Mouse (Mus musculus) midbrain, embryonic 11.5 days (tissue): ENCODE data around the gene Pex19. TPM values are rescaled to one million over a fixed set of nuclear protein-coding genes. Genes with fewer than 3 reads are reported as not detected.
A peak's percentile ranks its signal among the peaks of the same experiment; 100 is the strongest.

Source experiments
- ATAC-seq: fragments of 200-750 bp; cut with Nextera tagmentation; 2 replicates; pipeline ENCODE4 v1.8.0; 2017; ENCODE audit warnings: moderate TSS enrichment, moderate library complexity; ENCODE audit not compliant: low FRiP score
- DNase-seq: peaks from one replicate; pipeline ENCODE4 v3.0.0; 2015; ENCODE audit warnings: low spot score; ENCODE audit errors: missing footprints
- H3K27ac ChIP-seq: fragments of 300-500 bp; sonication (generic); 2 replicates; pipeline ENCODE4 v1.5.1; 2014; ENCODE audit warnings: low read depth, low read length
- H3K27me3 ChIP-seq: fragments of 300-500 bp; sonication (generic); 2 replicates; pipeline ENCODE4 v1.6.1; 2014; ENCODE audit warnings: mild to moderate bottlenecking, low read length, moderate library complexity, mixed read lengths; ENCODE audit not compliant: control insufficient read depth, insufficient read depth
- H3K36me3 ChIP-seq: fragments of 300-500 bp; sonication (generic); 2 replicates; pipeline ENCODE4 v1.6.1; 2014; ENCODE audit warnings: mild to moderate bottlenecking, low read length, moderate library complexity, mixed read lengths; ENCODE audit not compliant: control insufficient read depth, insufficient read depth
- H3K4me1 ChIP-seq: fragments of 300-500 bp; sonication (generic); 2 replicates; pipeline ENCODE4 v1.6.1; 2014; ENCODE audit warnings: low read length; ENCODE audit not compliant: control insufficient read depth, insufficient read depth
- H3K4me2 ChIP-seq: fragments of 300-500 bp; sonication (generic); 2 replicates; pipeline ENCODE4 v1.6.1; 2014; ENCODE audit warnings: mild to moderate bottlenecking, moderate library complexity
- H3K4me3 ChIP-seq: fragments of 300-500 bp; sonication (generic); 2 replicates; pipeline ENCODE4 v1.5.1; 2014; ENCODE audit warnings: low read depth, low read length
- H3K9ac ChIP-seq: fragments of 300-500 bp; sonication (generic); 2 replicates; pipeline ENCODE4 v1.6.1; 2014; ENCODE audit warnings: low read length
- H3K9me3 ChIP-seq: fragments of 300-500 bp; sonication (generic); 2 replicates; pipeline ENCODE4 v1.6.1; 2016; ENCODE audit warnings: low read length; ENCODE audit not compliant: control insufficient read depth
- WGBS: fragments of 180-500 bp; shearing (Covaris S2); extraction: QIAGEN DNeasy Blood & Tissue Kit; methylation state at CpG from one replicate; pipeline ENCODE4 v1.1.7; 2014; 5-methylcytosine and 5-hydroxymethylcytosine counted together
- polyA plus RNA-seq: library from polyadenylated mRNA; unstranded; fragments of >200 nt; fragmentation: Nextera tagmentation; extraction: Ambion mirVana; gene quantifications from 2 replicates; pipeline ENCODE4 v1.2.1, GENCODE M21; 2014

Pex19 gene
- polyA plus RNA-seq, 1 experiment from 2014 or later: 153 TPM

DNA sequence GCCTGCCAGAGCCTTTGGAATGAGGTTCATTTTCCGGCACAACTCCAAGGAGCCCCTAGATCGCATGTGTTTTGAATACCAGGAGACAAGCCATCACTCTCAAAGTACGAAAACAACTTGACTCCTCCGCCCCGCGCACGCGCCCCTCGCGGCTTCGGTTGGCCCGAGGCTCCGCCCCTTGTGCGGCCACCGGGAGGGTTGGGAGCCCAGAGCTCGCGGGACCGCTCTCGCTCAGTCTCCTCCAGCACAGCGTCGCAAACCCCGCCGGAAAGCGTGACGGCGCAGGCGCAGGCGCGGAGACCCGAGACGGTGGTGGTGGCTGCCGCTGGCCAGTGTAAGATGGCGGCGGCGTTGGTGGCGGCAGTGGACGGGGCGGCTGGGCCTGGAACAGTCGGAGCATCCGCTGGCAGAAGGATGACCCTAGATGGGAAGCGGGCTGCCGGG is 21.3 kb downstream of the Pex19 start, which contains the start of gene Dcaf8:
Gene Dcaf8, plus strand, starts transcription at position 250 of the 444 bp plus-strand sequence.
- Histone ChIP-seq H3K9me3 (no peaks in the 10 kb centered on the region), H3K9ac (peak within 1 kb of the TSS; percentile 97), H3K4me2 (peak within 1 kb of the TSS; percentile 52), H3K27me3 (no peaks in the 10 kb centered on the region), H3K4me3 (peak within 1 kb of the TSS; percentile 80), H3K36me3 (peaks cover 2% of the 10 kb centered on the region; the same call in 1 of the 2 replicates), H3K27ac (peak within 1 kb of the TSS; percentile 84), H3K4me1 (peaks cover 6% of the 10 kb centered on the region)
- DNase-seq (peak; percentile 99), ATAC-seq (peak; percentile 99)
- WGBS: under 1% methylated on average over 42 of the region's 42 CpGs

DNA sequence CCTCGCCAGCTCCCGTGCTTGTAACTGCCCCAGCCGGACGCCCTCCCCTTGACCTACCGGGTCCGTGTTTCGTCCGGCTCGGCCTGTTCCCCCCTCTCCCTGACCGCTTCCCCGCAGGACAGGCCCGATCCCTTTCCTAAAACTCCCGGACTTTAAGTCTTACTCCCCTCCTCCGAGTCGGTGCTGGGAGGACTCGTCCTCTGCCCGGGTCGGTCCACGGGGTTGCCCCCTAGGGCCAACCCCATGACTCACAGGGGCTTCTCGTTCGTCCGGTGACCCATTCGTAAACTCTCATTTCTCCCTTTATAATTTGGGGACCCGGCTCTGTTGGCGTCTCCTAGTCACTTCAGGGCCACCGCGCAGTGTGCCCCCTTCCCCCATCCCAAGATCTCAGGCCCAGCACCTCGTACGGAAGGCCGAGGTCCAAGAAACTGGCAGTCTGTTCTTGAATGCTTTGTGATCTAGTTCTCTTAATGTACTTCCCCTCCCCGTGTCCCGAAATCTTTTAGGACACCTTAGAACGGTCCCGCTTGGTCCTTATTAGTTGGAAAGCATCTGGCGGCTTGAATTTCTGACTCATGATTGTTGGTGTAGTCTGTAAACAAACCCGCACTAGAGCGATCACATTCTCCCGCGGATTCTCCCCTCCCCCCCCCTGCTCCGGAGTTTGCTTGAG is 21.9 kb downstream of the Pex19 start:
- Histone ChIP-seq H3K9me3 (no peaks in the 10 kb centered on the region), H3K27ac (peak overlapping the region; percentile 84), H3K4me3 (peak overlapping the region; percentile 80), H3K9ac (peak overlapping the region; percentile 97), H3K27me3 (no peaks in the 10 kb centered on the region), H3K4me1 (peaks cover 6% of the 10 kb centered on the region), H3K36me3 (peaks cover 6% of the 10 kb centered on the region), H3K4me2 (peak overlapping the region; percentile 52)
- DNase-seq: peak; percentile 96
- under 1% methylated on average over 40 of the region's 40 CpGs for WGBS
- peak; percentile 70 for ATAC-seq

DNA sequence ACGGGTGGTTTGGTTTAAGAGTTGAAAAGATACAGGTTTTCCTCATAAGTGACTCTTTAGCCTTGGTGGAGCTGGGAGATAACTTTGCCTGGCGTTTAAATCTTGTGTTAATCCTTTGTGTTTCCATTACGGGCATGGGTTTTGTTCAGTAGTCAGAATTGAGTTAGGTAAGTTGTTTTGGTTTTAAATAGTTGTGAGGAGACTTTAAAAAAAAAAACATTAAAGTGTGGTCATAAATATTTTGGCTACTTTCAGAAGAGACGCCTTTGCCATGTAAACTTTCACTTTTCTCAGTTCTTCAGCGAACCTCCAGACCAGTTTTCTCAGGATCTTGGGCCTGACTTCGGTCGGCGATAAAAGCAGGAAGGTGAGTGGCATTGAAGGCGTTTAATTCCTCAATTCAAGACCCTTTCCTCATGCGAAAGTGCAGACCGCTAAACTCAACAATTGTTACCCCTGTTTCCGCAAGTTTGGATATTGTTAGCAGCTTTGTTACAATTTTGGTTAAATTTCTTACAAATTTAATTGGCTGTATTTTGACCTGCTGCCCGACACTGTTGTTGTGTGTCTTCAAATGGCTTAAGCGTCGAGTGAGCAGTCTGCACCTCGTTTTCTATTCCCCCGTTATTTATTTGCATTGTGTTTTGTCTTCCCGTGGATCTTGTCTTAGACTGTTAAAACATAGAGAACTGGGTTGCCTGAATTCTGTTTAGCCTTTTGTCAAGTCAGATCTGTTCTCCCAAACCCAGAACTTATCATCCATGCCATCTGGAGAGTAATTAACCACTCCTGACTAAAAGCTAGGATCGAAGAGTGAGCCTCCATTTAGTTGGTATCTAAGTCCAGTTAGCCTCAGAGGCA is 22.6 kb downstream of the Pex19 start:
- peak overlapping the region; percentile 84; the same call in 1 of the 2 replicates for H3K27ac ChIP-seq
- ATAC-seq (no peak), DNase-seq (peak; percentile 88)
- H3K4me3 ChIP-seq: peak overlapping the region; percentile 80
- WGBS: 21% methylated on average over 19 of the region's 19 CpGs
- H3K27me3 ChIP-seq: no peaks in the 10 kb centered on the region
- peak overlapping the region; percentile 97 for H3K9ac ChIP-seq
- peak overlapping the region; percentile 52 for H3K4me2 ChIP-seq
- no peaks in the 10 kb centered on the region for H3K9me3 ChIP-seq
- peaks cover 6% of the 10 kb centered on the region for H3K4me1 ChIP-seq
- peaks cover 10% of the 10 kb centered on the region for H3K36me3 ChIP-seq

DNA sequence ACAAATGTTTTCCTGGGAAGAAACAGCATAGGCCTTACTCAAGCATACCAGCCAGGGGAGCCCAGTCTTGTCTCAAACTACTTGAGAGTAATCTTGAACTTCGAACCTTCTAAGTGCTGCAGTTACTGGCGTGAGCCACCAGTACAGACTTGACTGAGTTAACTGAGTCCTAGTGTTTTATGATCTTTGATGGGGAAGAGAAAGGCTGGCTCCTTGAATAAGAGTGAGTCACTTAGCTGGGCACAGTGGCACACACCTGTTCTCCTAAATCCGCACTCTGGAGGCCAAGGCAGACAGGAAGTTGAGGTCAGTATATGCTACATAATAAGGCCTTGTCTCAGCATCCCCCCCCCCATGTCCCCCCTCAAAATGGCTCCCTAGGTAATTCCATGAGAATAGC is 28.0 kb downstream of the Pex19 start:
- ATAC-seq: no peak
- no peaks in the 10 kb centered on the region for H3K27me3 ChIP-seq
- DNase-seq: no peak
- no peak overlapping the region for H3K27ac ChIP-seq
- H3K4me3 ChIP-seq: no peak overlapping the region
- peaks cover 10% of the 10 kb centered on the region for H3K36me3 ChIP-seq
- 99% methylated on average over 3 of the region's 3 CpGs for WGBS
- H3K9ac ChIP-seq: no peak overlapping the region
- H3K9me3 ChIP-seq: no peaks in the 10 kb centered on the region
- H3K4me1 ChIP-seq: peaks cover under 1% of the 10 kb centered on the region
- no peak overlapping the region for H3K4me2 ChIP-seq

DNA sequence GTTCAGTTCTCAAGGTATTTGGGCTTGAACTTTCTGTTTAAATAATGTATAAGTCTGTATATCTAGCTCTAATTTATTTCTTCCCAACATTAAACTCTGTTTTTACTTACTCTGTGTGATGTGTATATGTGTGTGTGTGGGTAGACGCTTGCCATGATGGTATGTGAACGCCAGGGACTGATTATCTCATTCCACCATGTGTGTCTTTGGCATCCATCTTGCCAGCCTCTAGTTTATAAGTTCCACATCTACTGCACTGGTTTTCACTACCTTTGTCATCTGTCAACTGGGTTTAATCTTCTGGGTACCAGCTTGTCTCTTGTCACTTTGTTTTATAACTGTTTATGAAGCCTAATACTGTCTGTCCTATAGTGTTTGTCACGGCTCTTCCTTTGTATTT is 29.0 kb downstream of the Pex19 start:
- ATAC-seq: no peak
- H3K27me3 ChIP-seq: no peaks in the 10 kb centered on the region
- no peak overlapping the region for H3K4me2 ChIP-seq
- H3K4me3 ChIP-seq: no peak overlapping the region
- no peaks in the 10 kb centered on the region for H3K9me3 ChIP-seq
- WGBS: 96% methylated on average over 3 of the region's 3 CpGs
- H3K27ac ChIP-seq: no peak overlapping the region
- peaks cover 10% of the 10 kb centered on the region for H3K36me3 ChIP-seq
- no peak for DNase-seq
- H3K9ac ChIP-seq: no peak overlapping the region
- H3K4me1 ChIP-seq: no peaks in the 10 kb centered on the region

GRCm38 (mm10) chr1:172159970-172160369 is 33.4 kb downstream of the Pex19 start:
- Histone ChIP-seq H3K27ac (no peak overlapping the region), H3K36me3 (no peaks in the 10 kb centered on the region), H3K4me3 (no peak overlapping the region), H3K27me3 (no peaks in the 10 kb centered on the region), H3K9me3 (no peaks in the 10 kb centered on the region), H3K4me2 (no peak overlapping the region), H3K4me1 (no peaks in the 10 kb centered on the region), H3K9ac (no peak overlapping the region)
- ATAC-seq: no peak
- DNase-seq: no peak
- WGBS: 82% methylated on average over 4 of the region's 4 CpGs

DNA sequence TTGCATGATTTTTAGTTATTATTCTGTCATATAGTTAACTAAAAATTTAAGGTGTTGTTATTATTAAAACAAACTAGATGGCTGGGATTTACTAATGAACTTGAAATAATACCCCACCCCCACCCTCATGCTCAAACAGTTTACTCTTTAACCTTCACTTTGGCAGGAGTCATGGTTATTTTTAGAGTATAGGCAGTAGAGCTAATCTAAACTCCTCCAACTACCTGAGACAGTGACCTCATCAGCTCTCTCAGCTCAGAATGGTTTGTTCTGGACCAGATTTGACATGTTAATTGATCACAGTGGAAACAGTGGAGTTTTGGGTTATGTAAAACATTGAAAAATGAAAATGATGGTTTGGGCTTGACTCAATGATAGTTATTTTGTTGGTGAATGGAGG is 34.0 kb downstream of the Pex19 start:
- no peaks in the 10 kb centered on the region for H3K9me3 ChIP-seq
- ATAC-seq (no peak), DNase-seq (no peak)
- no peaks in the 10 kb centered on the region for H3K27me3 ChIP-seq
- H3K9ac ChIP-seq: no peak overlapping the region
- H3K4me2 ChIP-seq: no peak overlapping the region
- no peak overlapping the region for H3K4me3 ChIP-seq
- H3K27ac ChIP-seq: no peak overlapping the region
- no peaks in the 10 kb centered on the region for H3K36me3 ChIP-seq
- no peaks in the 10 kb centered on the region for H3K4me1 ChIP-seq

DNA sequence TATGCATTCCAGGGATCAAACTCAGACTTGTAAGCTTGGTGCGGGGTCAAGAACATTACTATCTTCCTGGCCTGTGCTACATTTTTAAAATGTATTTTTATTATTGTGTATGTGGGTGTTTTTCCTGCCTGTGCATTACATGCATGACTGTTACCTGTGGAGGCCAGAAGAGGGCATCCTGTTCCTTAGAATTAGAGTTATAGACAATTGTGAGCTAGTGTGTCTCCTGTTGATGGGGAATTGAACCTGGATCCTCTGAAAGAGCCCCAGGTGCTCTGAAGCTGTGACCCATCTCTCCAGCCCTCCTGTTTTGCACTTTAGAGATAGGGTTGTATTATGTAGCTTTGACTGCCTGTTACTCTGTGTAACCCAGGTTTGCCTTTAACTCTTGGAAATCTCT is 35.5 kb downstream of the Pex19 start:
- WGBS: 93% methylated on average over 1 of the region's 1 CpGs
- Histone ChIP-seq H3K9me3 (no peaks in the 10 kb centered on the region), H3K4me3 (no peak overlapping the region), H3K27ac (no peak overlapping the region), H3K4me1 (no peaks in the 10 kb centered on the region), H3K36me3 (peaks cover 2% of the 10 kb centered on the region; the same call in 1 of the 2 replicates), H3K27me3 (no peaks in the 10 kb centered on the region), H3K9ac (no peak overlapping the region), H3K4me2 (no peak overlapping the region)
- ATAC-seq: peak; percentile 40; the same call in 1 of the 2 replicates
- DNase-seq: no peak

- H3K27me3 ChIP-seq: no peaks in the 10 kb centered on the region
- H3K27ac ChIP-seq: no peak overlapping the region
- H3K4me3 ChIP-seq: no peak overlapping the region
- H3K9me3 ChIP-seq: no peaks in the 10 kb centered on the region
- H3K4me2 ChIP-seq: no peak overlapping the region
- no peak for DNase-seq
- no peak overlapping the region for H3K9ac ChIP-seq
- ATAC-seq: no peak
- H3K4me1 ChIP-seq: no peaks in the 10 kb centered on the region
- H3K36me3 ChIP-seq: peaks cover 3% of the 10 kb centered on the region; the same call in 1 of the 2 replicates
- WGBS: 89% methylated on average over 6 of the region's 6 CpGs
Measured at GRCm38 (mm10) chr1:172162959-172163358, 36.4 kb downstream of the Pex19 start.
